Mouse (Mus musculus): ENCODE data around the gene Atp4a. TPM values are rescaled to one million over a fixed set of nuclear protein-coding genes. Genes with fewer than 3 reads are reported as not detected.
A peak's percentile ranks its signal among the peaks of the same experiment; 100 is the strongest.

Atp4a gene
- total and polyA plus RNA-seq, 3 experiments = 0.10 to 0.32 TPM; not detected in 1

DNA sequence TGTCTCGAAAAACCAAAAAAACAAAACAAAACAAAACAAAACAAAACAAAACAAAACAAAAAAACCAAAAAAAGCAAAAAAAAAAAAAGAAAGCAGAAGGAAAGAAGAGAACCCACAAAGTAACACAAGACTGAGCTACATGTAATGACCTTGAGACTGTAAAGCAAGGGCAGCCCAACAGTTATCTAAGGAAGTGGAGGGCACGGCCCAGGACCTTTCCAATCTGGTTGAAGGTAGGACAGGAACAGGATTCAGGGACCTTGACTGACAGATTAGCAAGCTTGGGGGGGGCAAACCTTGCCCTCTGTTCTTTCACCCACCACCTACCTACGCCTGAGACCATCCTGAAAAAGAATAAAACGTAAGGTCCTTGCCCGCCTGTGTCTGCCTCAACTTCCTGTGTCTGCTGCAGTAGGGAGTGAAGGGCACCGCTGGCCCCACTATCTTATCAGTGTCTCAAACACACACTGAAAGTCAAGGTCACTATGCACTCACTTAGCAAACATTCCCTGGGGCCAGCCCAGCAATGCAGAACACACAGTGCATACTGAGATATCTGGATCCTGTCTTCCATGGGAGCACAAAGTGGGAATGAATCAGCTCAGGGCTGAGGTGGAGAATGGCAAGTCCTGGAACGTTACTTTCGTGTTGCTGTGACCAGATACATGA is 5.7 kb upstream of the Atp4a start:
- Histone ChIP-seq H3K4me1 (ENCODE audit: control insufficient read depth, insufficient read depth, low read length) (no peaks in the 10 kb centered on the region), H3K27ac (peak overlapping the region; percentile 57; the same call in 1 of the 2 replicates), H3K36me3 (ENCODE audit: control insufficient read depth, insufficient read depth, low read length) (no peaks in the 10 kb centered on the region), H3K79me2 (replicated peaks; ENCODE audit: control insufficient read depth, insufficient read depth, low read length) (no peaks in the 10 kb centered on the region), H3K27me3 (ENCODE audit: control insufficient read depth, insufficient read depth, low read length) (no peaks in the 10 kb centered on the region), H3K4me3 (no peak overlapping the region), H3K9ac (ENCODE audit: low read depth, low read length) (no peak overlapping the region)
- WGBS = 25% methylated on average over 8 of the region's 8 CpGs
- peak in 1 of 2 experiments; percentile 38 for DNase-seq
- TF ChIP-seq EP300 (IDR thresholded peaks at IDR 0.05; ENCODE audit: insufficient read depth, low read depth, low read length) (no peak), POLR2A (IDR thresholded peaks at IDR 0.05; ENCODE audit: insufficient read depth, low read depth, low read length) (no peak), CTCF (IDR thresholded peaks at IDR 0.05) (no peak)
- intact Hi-C loops (cut with DNase I) = no loop called here

DNA sequence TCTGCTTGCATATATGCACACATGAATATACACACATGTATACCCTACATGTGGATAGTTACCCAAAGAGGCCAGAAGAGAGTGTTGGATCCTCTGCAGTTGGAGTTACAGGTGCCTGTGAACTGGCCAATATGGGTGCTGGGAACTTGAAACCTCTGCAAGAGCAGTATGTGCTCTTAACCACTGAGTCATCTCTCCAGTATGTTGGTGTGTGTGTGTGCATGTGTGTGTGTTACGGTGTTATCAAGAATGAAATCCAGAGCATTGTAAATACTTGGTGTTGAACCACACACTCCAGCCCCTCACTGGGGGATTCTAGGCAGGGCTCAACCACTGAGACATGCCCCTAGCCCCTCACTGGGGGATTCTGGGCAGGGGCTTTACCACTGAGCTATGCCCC is 4.6 kb upstream of the Atp4a start:
- DNase-seq = no peak
- H3K27ac ChIP-seq = no peak overlapping the region
- TF ChIP-seq EP300 (IDR thresholded peaks at IDR 0.05; ENCODE audit: insufficient read depth, low read depth, low read length) (no peak), CTCF (IDR thresholded peaks at IDR 0.05) (no peak), POLR2A (IDR thresholded peaks at IDR 0.05; ENCODE audit: insufficient read depth, low read depth, low read length) (no peak)
- 81% methylated on average over 1 of the region's 1 CpGs for WGBS
- no peaks in the 10 kb centered on the region for H3K36me3 ChIP-seq (ENCODE audit: control insufficient read depth, insufficient read depth, low read length)
- intact Hi-C loops (cut with DNase I) = no loop called here
- no peak overlapping the region for H3K9ac ChIP-seq (ENCODE audit: low read depth, low read length)
- H3K27me3 ChIP-seq (ENCODE audit: control insufficient read depth, insufficient read depth, low read length) = no peaks in the 10 kb centered on the region
- H3K79me2 ChIP-seq (replicated peaks; ENCODE audit: control insufficient read depth, insufficient read depth, low read length) = no peaks in the 10 kb centered on the region
- no peak overlapping the region for H3K4me3 ChIP-seq
- H3K4me1 ChIP-seq (ENCODE audit: control insufficient read depth, insufficient read depth, low read length) = no peaks in the 10 kb centered on the region

- no peak overlapping the region for H3K27ac ChIP-seq
- H3K36me3 ChIP-seq (ENCODE audit: control insufficient read depth, insufficient read depth, low read length) = no peaks in the 10 kb centered on the region
- H3K79me2 ChIP-seq (replicated peaks; ENCODE audit: control insufficient read depth, insufficient read depth, low read length) = no peaks in the 10 kb centered on the region
- TF ChIP-seq EP300 (IDR thresholded peaks at IDR 0.05; ENCODE audit: insufficient read depth, low read depth, low read length) (no peak), POLR2A (IDR thresholded peaks at IDR 0.05; ENCODE audit: insufficient read depth, low read depth, low read length) (no peak), CTCF (IDR thresholded peaks at IDR 0.05) (no peak)
- H3K4me1 ChIP-seq (ENCODE audit: control insufficient read depth, insufficient read depth, low read length) = no peaks in the 10 kb centered on the region
- intact Hi-C loops (cut with DNase I) = no loop called here
- no peak overlapping the region for H3K9ac ChIP-seq (ENCODE audit: low read depth, low read length)
- DNase-seq = peak; percentile 53 to 63
- H3K4me3 ChIP-seq = peak overlapping the region; percentile 36
- peaks cover 3% of the 10 kb centered on the region; the same call in 1 of the 2 replicates for H3K27me3 ChIP-seq (ENCODE audit: control insufficient read depth, insufficient read depth, low read length)
- 5% methylated on average over 43 of the region's 43 CpGs for WGBS
Measured at GRCm38 (mm10) chr7:30717006-30717715, 5.2 kb downstream of the Atp4a start.

- TF ChIP-seq POLR2A (IDR thresholded peaks at IDR 0.05; ENCODE audit: insufficient read depth, low read depth, low read length) = no peak
- TF ChIP-seq CTCF (IDR thresholded peaks at IDR 0.05) = no peak
- no peak for TF ChIP-seq EP300 (IDR thresholded peaks at IDR 0.05; ENCODE audit: insufficient read depth, low read depth, low read length)
- Histone ChIP-seq H3K27ac (no peak overlapping the region), H3K4me3 (no peak overlapping the region; the same call in 1 of the 2 replicates), H3K79me2 (replicated peaks; ENCODE audit: control insufficient read depth, insufficient read depth, low read length) (no peaks in the 10 kb centered on the region), H3K9ac (ENCODE audit: low read depth, low read length) (no peak overlapping the region), H3K36me3 (ENCODE audit: control insufficient read depth, insufficient read depth, low read length) (no peaks in the 10 kb centered on the region), H3K4me1 (ENCODE audit: control insufficient read depth, insufficient read depth, low read length) (no peaks in the 10 kb centered on the region), H3K27me3 (ENCODE audit: control insufficient read depth, insufficient read depth, low read length) (peaks cover 3% of the 10 kb centered on the region; the same call in 1 of the 2 replicates)
- no peak for DNase-seq
- intact Hi-C loops (cut with DNase I) = no loop called here
- WGBS = 20% methylated on average over 14 of the region's 14 CpGs
Measured at GRCm38 (mm10) chr7:30717716-30718046, 5.7 kb downstream of the Atp4a start.

DNA sequence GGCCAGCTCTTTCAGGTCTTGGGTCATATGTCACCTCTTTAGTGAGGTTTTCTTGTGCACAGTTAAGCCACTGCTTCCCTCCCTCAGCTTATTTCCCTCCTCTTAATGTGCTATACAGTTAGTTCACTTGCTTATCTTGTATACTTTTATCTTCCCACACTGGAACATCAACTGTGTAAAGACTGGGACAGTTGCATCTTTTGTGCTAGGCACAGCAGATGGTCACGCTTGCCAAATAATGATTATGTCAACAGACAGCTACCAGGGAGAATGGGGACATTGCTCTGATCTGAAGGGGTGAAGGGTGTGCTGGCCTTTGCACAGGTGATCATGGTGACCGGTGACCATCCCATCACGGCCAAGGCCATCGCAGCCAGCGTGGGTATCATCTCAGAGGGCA is 7.7 kb downstream of the Atp4a start:
- no peaks in the 10 kb centered on the region for H3K36me3 ChIP-seq (ENCODE audit: control insufficient read depth, insufficient read depth, low read length)
- H3K79me2 ChIP-seq (replicated peaks; ENCODE audit: control insufficient read depth, insufficient read depth, low read length) = no peaks in the 10 kb centered on the region
- peaks cover 3% of the 10 kb centered on the region; the same call in 1 of the 2 replicates for H3K27me3 ChIP-seq (ENCODE audit: control insufficient read depth, insufficient read depth, low read length)
- TF ChIP-seq CTCF (IDR thresholded peaks at IDR 0.05) = no peak
- TF ChIP-seq POLR2A (IDR thresholded peaks at IDR 0.05; ENCODE audit: insufficient read depth, low read depth, low read length) = no peak
- no peak for TF ChIP-seq EP300 (IDR thresholded peaks at IDR 0.05; ENCODE audit: insufficient read depth, low read depth, low read length)
- intact Hi-C loops (cut with DNase I) = no loop called here
- H3K9ac ChIP-seq (ENCODE audit: low read depth, low read length) = no peak overlapping the region
- no peak for DNase-seq
- no peaks in the 10 kb centered on the region for H3K4me1 ChIP-seq (ENCODE audit: control insufficient read depth, insufficient read depth, low read length)
- no peak overlapping the region for H3K27ac ChIP-seq
- no peak overlapping the region for H3K4me3 ChIP-seq
- 92% methylated on average over 5 of the region's 5 CpGs for WGBS

DNA sequence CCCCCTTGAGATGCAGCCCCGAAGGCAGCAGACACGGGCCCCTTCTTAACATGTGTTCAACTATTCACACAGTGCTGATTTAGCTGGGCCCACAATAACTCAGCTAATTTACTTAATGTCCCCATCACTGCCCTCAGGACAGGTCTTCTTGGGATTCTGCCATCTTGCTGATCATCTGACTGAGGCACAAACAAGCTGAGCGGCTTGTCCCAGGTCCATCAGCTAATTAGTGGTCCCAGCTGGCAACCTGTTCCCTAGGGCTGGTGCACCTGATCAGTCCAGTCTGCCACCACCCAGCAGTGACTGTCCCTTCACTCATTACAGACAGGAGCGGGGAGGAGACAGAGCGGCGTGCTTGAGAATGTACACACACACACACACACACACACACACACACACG is 9.3 kb downstream of the Atp4a start:
- intact Hi-C loops (cut with DNase I) = no loop called here
- Histone ChIP-seq H3K4me1 (ENCODE audit: control insufficient read depth, insufficient read depth, low read length) (no peaks in the 10 kb centered on the region), H3K27ac (no peak overlapping the region), H3K36me3 (ENCODE audit: control insufficient read depth, insufficient read depth, low read length) (no peaks in the 10 kb centered on the region), H3K27me3 (ENCODE audit: control insufficient read depth, insufficient read depth, low read length) (peaks cover 3% of the 10 kb centered on the region; the same call in 1 of the 2 replicates), H3K79me2 (replicated peaks; ENCODE audit: control insufficient read depth, insufficient read depth, low read length) (no peaks in the 10 kb centered on the region), H3K4me3 (no peak overlapping the region), H3K9ac (ENCODE audit: low read depth, low read length) (no peak overlapping the region)
- DNase-seq = no peak
- TF ChIP-seq EP300 (IDR thresholded peaks at IDR 0.05; ENCODE audit: insufficient read depth, low read depth, low read length) (no peak), POLR2A (IDR thresholded peaks at IDR 0.05; ENCODE audit: insufficient read depth, low read depth, low read length) (no peak), CTCF (IDR thresholded peaks at IDR 0.05) (no peak)
- 86% methylated on average over 7 of the region's 7 CpGs for WGBS
